Mouse (Mus musculus) thymus, postnatal 0 days (tissue): ENCODE results near the gene Btbd8. TPM values are rescaled to one million over a fixed set of nuclear protein-coding genes. Genes with fewer than 3 reads are reported as not detected.

Source experiments
- DNase-seq: peaks from one replicate; pipeline ENCODE4 v3.0.0-alpha.2; 2015; ENCODE audit warnings: low spot score
- polyA plus RNA-seq: library from polyadenylated mRNA; unstranded; fragments of >200 nt; fragmentation: Nextera tagmentation; extraction: Ambion mirVana; gene quantifications from 2 replicates; pipeline ENCODE4 v1.2.1, GENCODE M21; 2015

Gene Btbd8
- polyA plus RNA-seq, 1 experiment from 2014 or later: 10.8 TPM

DNA sequence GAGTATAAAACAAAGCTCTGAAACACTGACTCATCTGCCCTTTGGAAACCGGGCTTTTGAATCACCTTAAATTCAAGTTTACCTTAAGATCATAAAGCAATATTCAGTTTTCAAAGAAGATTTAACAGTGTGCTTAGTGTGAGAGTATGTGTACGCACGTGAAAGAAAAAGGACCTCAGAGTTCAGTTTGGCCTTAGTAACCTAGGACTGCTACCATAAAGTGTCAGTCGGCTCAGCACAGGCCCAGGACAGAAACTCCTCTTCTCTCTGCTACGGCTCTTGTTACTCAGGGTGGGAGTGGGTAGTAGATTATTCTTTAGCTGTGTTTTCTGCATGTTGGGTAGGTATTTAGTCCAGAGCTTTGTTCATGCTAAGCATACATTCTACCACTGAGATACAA is 11.8 kb downstream of the Btbd8 start:
- no peak for DNase-seq

DNA sequence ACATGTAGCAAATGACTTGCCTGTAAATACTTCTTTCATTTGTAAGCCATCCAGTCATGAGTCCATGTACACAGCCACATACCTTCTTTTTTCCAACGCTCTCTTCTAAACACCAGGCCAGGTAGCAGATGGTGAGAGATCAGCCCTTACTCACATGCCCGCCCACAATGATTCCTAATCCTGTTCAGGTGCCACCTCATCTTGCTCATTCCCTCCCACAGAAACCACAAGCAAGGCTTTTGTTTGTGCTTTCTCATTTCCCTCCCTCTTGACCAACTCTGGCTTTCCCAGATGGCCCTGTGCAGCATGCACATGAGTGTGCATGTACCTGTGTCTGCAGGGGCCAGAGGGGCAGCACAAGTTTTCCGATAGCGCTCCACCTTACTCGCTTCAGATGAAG is 12.5 kb downstream of the Btbd8 start:
- no peak for DNase-seq

DNA sequence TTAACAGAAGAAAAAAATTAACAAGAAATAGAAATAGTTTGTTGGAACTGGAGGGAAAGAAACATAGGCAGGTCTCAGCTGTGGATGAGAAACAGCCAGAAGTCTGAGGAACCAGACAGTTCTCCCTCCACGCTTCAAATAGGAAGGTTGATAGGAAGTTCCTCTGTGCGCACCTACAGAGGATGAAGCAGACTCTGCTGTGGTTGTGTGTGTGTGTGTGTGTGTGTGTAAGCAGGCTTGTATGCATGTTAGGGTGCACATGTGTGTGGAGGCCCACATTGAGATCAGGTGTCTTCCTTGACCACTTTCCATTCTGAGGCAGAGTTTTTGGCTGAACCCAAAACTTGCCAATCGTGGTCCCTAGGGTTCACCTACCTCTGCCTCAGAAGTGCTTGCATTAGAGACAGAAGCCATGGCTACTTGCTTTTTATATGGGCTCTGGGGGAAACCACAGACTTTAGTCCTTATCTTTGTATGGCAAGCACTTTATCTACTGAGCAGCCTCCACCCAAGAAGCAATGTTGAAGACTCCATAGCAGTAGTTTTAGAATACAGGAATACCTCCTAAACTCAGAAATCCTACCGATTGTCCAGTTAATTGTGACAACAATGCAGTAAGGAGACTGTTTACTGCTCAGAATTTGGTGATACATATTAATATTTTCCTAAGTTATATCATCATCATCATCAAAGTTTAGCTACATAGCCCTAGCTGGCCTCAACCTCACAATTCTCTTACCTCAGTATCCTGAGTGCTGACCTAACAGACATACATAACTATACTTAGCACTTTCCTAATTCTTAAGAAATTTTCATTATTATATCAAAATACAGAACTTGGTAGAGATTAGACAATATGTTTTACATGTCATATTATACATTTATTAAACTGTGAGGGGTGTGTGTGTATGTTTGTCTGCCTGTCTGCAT is 24.6 kb downstream of the Btbd8 start:
- no peak for DNase-seq

DNA sequence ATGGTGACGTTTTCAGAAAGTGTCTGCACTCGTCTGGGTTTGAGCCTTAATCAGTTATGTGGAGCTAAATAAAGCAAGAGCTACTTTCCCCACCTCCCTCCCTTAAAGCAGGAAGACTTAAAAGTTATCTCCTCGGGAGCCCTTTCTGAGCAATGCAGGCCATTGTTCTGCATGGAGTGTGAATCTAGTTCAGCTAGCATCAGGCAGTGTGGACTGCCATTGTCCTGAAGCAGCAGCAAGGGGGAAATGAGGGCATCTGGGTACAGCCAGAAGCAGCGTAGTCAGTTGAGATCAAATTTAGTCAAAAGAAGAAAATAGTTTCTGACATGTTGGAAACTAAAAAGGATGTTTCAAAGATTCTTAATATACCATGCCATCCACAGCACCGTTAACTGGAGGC is 28.7 kb downstream of the Btbd8 start:
- no peak for DNase-seq

DNA sequence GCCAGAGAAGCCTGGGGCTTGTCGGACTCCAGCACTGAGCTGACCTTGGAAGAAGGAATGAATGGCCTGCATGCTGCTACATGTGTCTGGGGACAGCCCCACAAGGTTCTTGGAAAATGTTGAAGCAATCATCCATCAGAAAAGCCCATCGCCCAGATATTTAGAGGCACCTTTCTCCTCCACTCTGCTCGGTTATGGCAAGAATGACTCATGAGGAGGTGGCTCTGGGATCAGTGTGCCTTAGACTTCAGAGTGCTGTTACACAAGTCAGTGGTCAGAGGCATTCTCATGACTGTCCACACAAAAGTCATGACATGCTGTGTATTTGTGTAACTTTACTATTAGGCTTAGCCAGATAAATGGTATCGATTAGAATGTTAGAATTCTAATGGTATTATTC is 29.3 kb downstream of the Btbd8 start:
- DNase-seq: no peak

DNA sequence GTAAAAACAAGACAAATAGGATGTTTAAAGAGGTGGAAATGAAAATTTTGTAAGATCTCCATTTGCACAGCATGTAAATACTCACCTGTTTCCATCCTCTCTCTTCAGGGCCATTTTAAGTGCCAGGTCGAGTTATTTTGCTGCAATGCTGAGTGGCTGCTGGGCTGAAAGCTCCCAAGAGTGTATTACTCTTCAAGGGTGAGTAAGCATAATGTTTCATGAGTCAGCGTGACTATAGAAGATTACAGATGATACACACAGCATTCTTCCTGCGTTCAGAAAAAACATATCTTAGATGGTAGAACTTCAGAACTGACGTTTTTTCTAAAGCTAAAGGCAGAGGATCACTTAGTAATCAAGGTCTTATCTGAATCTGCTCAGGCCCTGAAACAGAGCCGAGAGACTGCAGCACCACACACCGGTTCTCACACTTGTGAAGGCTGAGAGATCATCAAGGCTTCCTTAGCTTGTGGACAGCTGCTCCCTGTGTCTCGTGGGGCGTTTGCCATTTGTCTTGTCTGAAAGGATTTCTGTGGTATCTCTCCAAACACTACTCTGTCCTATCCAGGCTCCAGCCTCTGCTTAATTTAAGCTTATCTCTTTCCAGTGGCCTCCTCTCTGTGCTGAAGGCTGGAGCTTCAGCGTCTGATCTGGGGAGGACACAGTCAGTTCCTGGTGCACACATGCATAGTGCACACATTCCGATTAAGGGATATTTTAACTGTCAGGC is 33.0 kb downstream of the Btbd8 start:
- no peak for DNase-seq

- no peak for DNase-seq
These were observed 42.4 kb downstream of the Btbd8 start for GRCm38 (mm10) chr5:107480194-107480593.

- no peak for DNase-seq
These were observed 51.2 kb downstream of the Btbd8 start for GRCm38 (mm10) chr5:107488996-107489395.

DNA sequence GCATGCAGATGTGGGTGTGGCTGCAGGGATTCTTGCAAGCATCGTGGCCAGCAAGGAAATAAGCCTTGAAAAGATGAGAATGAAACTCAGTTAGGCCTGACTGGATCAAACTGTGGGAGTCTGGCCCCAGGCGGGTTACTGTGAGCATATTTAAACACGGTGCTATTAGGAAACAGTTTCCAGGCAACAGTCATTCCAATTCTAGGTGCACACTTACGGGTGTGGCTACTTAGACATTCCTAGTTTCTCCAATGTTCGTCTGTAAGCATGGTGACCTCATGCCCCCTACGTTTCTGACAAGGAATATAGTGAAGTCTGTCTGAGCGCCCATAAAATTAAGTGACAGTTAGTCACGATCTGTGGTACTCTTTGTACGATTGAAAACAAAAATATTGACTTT is 53.2 kb downstream of the Btbd8 start:
- DNase-seq: no peak

GRCm38 (mm10) chr5:107492471-107492870 is 54.7 kb downstream of the Btbd8 start:
- DNase-seq: no peak

DNA sequence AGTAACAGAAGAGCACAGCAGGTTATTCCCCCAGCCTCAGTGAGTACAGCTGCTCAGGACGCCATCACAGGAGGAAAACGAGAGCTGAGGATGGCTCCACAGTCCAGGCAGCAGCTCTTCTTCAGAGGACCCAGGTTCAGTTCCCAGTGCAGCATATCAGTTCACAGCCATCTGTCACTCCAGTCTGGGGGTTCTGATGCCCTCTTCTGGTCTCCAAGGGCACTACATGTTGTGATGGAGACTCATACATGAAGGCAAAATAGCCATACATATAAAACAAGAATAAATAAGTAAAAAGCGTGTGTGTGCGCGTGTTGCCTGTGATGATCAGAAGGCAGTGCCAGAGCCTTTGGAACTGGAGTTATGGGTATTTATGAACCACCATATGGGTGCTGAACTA is 57.0 kb downstream of the Btbd8 start:
- no peak for DNase-seq

DNA sequence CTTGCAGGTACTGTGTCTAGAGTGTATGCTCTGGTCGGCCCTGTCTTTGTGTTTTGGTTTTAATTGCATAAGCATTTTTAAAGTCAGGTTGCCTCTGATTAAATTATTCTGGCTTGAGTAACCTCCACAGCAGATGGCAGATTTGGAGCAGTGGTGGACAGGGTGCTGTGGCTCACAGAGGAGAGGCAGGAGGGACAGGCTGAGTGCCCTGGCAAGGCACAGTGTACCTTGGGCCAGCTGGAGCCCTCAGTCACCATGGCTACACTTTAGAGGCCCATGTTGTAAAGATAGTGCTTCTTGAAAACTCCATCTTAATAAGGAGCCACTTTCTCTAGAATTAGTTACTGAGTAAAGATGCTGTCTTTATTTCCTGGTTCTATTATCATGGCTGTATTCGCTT is 58.2 kb downstream of the Btbd8 start:
- no peak for DNase-seq

GRCm38 (mm10) chr5:107497519-107498501 is 60.0 kb downstream of the Btbd8 start:
- DNase-seq: peak; percentile 63

- DNase-seq: peak; percentile 33
These were observed 61.1 kb downstream of the Btbd8 start for GRCm38 (mm10) chr5:107498806-107499310.

GRCm38 (mm10) chr5:107499891-107500535 is 62.2 kb downstream of the Btbd8 start:
- no peak for DNase-seq

GRCm38 (mm10) chr5:107500741-107501140 is 62.9 kb downstream of the Btbd8 start:
- DNase-seq: no peak

GRCm38 (mm10) chr5:107507321-107507720 is 69.5 kb downstream of the Btbd8 start, which contains the start of gene Gm42669:
Gene Gm42669, plus strand, starts transcription at chr5:107507621.
- no peak for DNase-seq

- DNase-seq: no peak
These were observed 72.7 kb downstream of the Btbd8 start for GRCm38 (mm10) chr5:107510503-107510902.

DNA sequence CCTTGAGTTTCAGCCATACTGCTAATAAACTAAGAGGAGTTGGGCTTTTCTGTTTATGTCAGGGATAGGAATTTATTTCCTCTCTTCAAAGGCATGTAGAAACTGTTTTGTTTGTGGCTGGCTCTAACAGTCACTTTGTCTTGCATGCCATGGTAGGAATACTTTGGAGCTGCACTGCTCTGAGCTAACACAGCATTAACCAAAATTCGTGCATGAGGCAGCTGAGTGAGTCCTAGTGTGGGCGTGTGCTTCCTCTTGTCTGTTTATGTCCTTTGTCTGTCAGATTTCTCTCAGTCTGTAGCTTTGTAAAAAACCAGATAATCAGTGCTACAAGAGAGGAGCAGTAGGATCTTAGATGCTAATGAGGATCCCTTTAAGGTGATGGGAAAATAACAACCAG is 73.5 kb downstream of the Btbd8 start:
- no peak for DNase-seq

GRCm38 (mm10) chr5:107513583-107513982 is 75.8 kb downstream of the Btbd8 start:
- DNase-seq: peak; percentile 91

- no peak for DNase-seq
These were observed 77.7 kb downstream of the Btbd8 start for GRCm38 (mm10) chr5:107515453-107515852.
